Mouse (Mus musculus): ENCODE data around the gene Rhox4a. TPM values are rescaled to one million over a fixed set of nuclear protein-coding genes. Genes with fewer than 3 reads are reported as not detected.

Gene Rhox4a
- not detected for total RNA-seq (2023)

DNA sequence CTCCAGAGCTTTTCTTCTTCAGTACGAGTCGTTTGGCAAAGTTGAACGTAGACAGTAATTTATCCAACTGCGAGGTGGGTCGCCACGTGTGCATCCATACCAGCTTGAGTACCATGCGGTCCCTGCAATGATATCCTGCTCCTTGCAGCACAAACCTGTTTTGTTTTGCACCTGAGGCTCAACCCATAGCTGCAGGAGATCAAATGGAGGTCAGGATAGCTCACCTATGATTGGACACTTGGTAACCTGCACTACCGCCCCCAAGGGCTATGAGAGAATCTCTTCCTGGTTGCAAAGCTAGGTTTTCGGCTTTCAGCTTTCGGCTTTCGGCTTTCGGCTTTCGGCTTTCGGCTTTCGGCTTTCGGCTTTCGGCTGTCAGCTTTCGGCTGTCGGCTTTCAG, at the start of gene Rhox4a:
Gene Rhox4a (plus strand): TSS at position 301 of the 400 bp plus-strand sequence.

DNA sequence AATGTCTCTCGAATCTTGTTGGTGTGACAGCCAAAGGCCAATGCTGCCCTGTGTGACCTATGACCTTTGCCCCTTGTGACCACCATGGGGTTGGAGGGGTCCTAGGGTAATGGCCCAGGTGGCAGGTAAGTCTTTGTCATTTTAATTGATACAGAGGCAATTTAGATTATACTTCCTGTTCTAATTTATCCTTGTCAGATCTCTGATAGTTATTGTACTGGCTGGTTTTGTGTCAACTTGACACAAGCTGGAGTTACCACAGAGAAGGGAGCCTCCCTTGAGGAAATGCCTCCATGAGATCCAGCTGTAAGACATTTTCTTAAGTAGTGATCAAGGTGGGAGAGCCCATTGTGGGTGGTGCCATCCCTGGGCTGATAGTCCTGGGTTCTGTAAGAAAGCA, 43.0 kb upstream of the Rhox4a start, which contains the start of gene Rhox1:
Gene Rhox1 (minus strand): TSS at position 101 of the 400 bp plus-strand sequence.

DNA sequence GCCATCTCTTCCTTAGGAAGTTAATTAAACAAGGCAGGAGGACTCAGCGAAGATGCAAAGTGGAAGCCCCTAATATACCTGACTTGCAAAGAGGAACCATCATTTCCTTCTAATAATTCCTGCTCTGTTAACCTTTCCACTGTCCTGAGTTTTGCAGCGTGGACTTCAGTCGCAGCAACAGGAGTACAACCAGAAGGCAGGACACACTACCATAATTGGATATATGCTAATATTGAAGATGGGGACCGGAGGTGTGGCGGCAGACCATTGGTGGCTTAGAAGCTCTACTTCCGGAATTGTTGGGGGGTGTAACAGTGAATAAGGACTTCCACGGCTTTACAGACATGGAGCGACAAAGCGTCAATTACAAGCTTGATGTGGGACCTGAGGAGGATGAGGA, 20.5 kb upstream of the Rhox4a start, which contains the start of gene Rhox2a:
Gene Rhox2a (plus strand): TSS at position 301 of the 400 bp plus-strand sequence.

DNA sequence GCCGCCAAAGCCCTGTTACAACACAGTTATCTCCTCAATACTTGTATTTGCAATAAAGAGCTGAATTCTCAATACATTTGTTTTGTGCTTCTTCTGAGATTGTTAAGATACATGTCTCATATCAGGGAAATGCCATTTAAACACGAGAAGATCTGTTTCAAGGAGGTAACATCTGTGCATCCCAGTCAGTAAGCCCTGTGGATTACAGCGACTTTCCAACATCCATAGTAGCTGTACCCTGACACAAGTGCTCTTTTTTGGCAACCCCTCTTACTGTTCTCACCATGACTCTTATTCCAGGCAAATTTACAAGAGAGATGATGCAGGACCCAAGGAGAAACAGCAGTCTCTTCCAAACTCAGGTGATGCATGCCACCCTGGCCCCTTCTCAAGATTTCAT, 15.5 kb upstream of the Rhox4a start, which contains the start of gene Rhox3a:
Gene Rhox3a (plus strand): TSS at position 301 of the 400 bp plus-strand sequence.

Other genes starting within 250 kb of the Rhox4a start
- not detected for gene Sowahd, start 216.5 kb upstream of the Rhox4a start, total RNA-seq (2023)
- 1,000 to 10,000 TPM; 1,325 to 1,365 TPM for gene Rpl39, start 179.9 kb upstream of the Rhox4a start, total RNA-seq (2023)
- 10 to 100 TPM; 54.1 to 55.9 TPM for gene Upf3b, start 155.0 kb upstream of the Rhox4a start, total RNA-seq (2023)
- gene Nkap, start 138.5 kb upstream of the Rhox4a start, total RNA-seq (2023), result 10 to 100 TPM; 18.8 to 20.2 TPM
- not detected for gene Akap14, start 96.5 kb upstream of the Rhox4a start, total RNA-seq (2023)
- 10 to 100 TPM; 83.4 to 91.6 TPM for gene Ndufa1, start 74.2 kb upstream of the Rhox4a start, total RNA-seq (2023)
- 1 to 10 TPM; 1.5 to 2.2 TPM for gene Rnf113a1, start 74.1 kb upstream of the Rhox4a start, total RNA-seq (2023)
- gene Gm9, start 54.3 kb upstream of the Rhox4a start, total RNA-seq (2023), result not detected
- gene Rhox1, start 43.1 kb upstream of the Rhox4a start, total RNA-seq (2023), result not detected
- gene Rhox2a, start 20.4 kb upstream of the Rhox4a start, total RNA-seq (2023), result not detected
- gene Rhox3a, start 15.4 kb upstream of the Rhox4a start, total RNA-seq (2023), result not detected
- not detected for gene Rhox3a2, start 114.7 kb downstream of the Rhox4a start, total RNA-seq (2023)
- gene Rhox4a2, start 125.5 kb downstream of the Rhox4a start, total RNA-seq (2023), result not detected
- not detected for gene Rhox2b, start 146.7 kb downstream of the Rhox4a start, total RNA-seq (2023)
- not detected for gene Rhox4b, start 167.2 kb downstream of the Rhox4a start, total RNA-seq (2023)
- gene Rhox2c, start 188.3 kb downstream of the Rhox4a start, total RNA-seq (2023), result not detected
- not detected for gene Rhox3c, start 193.2 kb downstream of the Rhox4a start, total RNA-seq (2023)
- not detected for gene Rhox4c, start 215.0 kb downstream of the Rhox4a start, total RNA-seq (2023)
- gene Rhox2d, start 228.1 kb downstream of the Rhox4a start, total RNA-seq (2023), result not detected
- gene Rhox4d, start 249.0 kb downstream of the Rhox4a start, total RNA-seq (2023), result not detected

All from B cell, adult 67 days (primary cell).